Mouse (Mus musculus) G1E (cell line): ENCODE measurements around the gene Jazf1. TPM values are rescaled to one million over a fixed set of nuclear protein-coding genes. Genes with fewer than 3 reads are reported as not detected.
A peak's percentile ranks its signal among the peaks of the same experiment; 100 is the strongest.

ENCODE experiments used
- ATAC-seq: 2 replicates; pipeline ENCODE4 v1.8.0; 2016; ENCODE audit warnings: mild to moderate bottlenecking; ENCODE audit not compliant: insufficient number of reproducible peaks, poor library complexity, low FRiP score, severe bottlenecking; ENCODE audit errors: extremely low read depth
- DNase-seq: peaks from one replicate; pipeline ENCODE4 v3.0.0; 2012; ENCODE audit warnings: low spot score
- H3K27me3 ChIP-seq: 2 replicates; pipeline ENCODE4 v1.6.1; 2012; ENCODE audit warnings: mild to moderate bottlenecking, low read length, inconsistent platforms; ENCODE audit not compliant: insufficient read depth
- H3K36me3 ChIP-seq: replicated peaks from 2 replicates; pipeline ENCODE3; 2012; ENCODE audit warnings: mild to moderate bottlenecking, inconsistent platforms
- H3K4me1 ChIP-seq: 2 replicates; pipeline ENCODE4 v1.6.1; 2012; ENCODE audit warnings: low read depth, low read length, inconsistent platforms, mixed read lengths; ENCODE audit not compliant: insufficient read depth
- H3K4me3 ChIP-seq: 2 replicates; pipeline ENCODE4 v1.5.1; 2012; ENCODE audit warnings: low read depth, mild to moderate bottlenecking, inconsistent platforms, low read length, moderate library complexity, mixed read lengths
- H3K9me3 ChIP-seq: replicated peaks from 2 replicates; pipeline ENCODE4 v1.6.1; 2012; ENCODE audit warnings: inconsistent platforms
- CTCF ChIP-seq: IDR thresholded peaks from 2 replicates; pipeline ENCODE4 v1.5.1; 2012; ENCODE audit warnings: low read depth, low read length, inconsistent platforms, mixed read lengths
- GATA1 ChIP-seq: IDR thresholded peaks from 2 replicates; pipeline ENCODE4 v1.6.1; 2012; ENCODE audit warnings: borderline replicate concordance, low read length, inconsistent platforms, mixed read lengths
- GATA2 ChIP-seq: IDR thresholded peaks from 2 replicates; pipeline ENCODE4 v1.6.1; 2012; ENCODE audit warnings: low read depth, low read length, inconsistent platforms, borderline replicate concordance
- POLR2AphosphoS5 ChIP-seq: IDR thresholded peaks from 2 replicates; pipeline ENCODE4 v1.6.1; 2012; ENCODE audit warnings: low read depth, low read length, inconsistent platforms; ENCODE audit not compliant: insufficient replicate concordance
- TAL1 ChIP-seq: conservative IDR thresholded peaks from 2 replicates; pipeline ENCODE4 v1.6.1; 2012; ENCODE audit warnings: low read depth, low read length, inconsistent platforms, mixed read lengths
- polyA plus RNA-seq: library from polyadenylated mRNA; stranded (reverse); fragments of >175 nt; gene quantifications from 2 replicates; pipeline ENCODE4 v1.2.3, GENCODE M21; 2012
- total RNA-seq, 2 experiments: library from RNA; stranded (forward) in 1 of 2; stranded (reverse) in 1 of 2; fragments of 200-1000 nt in 1 of 2; fragments of >200 nt in 1 of 2; fragmentation: Nextera tagmentation in 1 of 2; gene quantifications; 2 replicates each; pipeline ENCODE4 v1.2.3; 2014 to 2017

Jazf1 gene
- total and polyA plus RNA-seq, 3 experiments = not detected

GRCm38 (mm10) chr6:52920719-52921118 is 147.7 kb downstream of the Jazf1 start:
- ATAC-seq = no peak
- DNase-seq = no peak
- Histone ChIP-seq H3K9me3 (no peaks in the 10 kb centered on the region), H3K4me3 (no peak overlapping the region), H3K4me1 (no peaks in the 10 kb centered on the region), H3K36me3 (no peaks in the 10 kb centered on the region), H3K27me3 (peaks cover 5% of the 10 kb centered on the region; the same call in 1 of the 2 replicates)
- TF ChIP-seq GATA2 (no peak), POLR2AphosphoS5 (no peak), GATA1 (no peak), CTCF (no peak), TAL1 (no peak)

- Histone ChIP-seq H3K27me3 (peaks cover 5% of the 10 kb centered on the region; the same call in 1 of the 2 replicates), H3K4me1 (no peaks in the 10 kb centered on the region), H3K36me3 (no peaks in the 10 kb centered on the region), H3K9me3 (no peaks in the 10 kb centered on the region), H3K4me3 (no peak overlapping the region)
- ATAC-seq (no peak), DNase-seq (no peak)
- no peak for TF ChIP-seq GATA2
- TF ChIP-seq GATA1 = no peak
- no peak for TF ChIP-seq CTCF
- no peak for TF ChIP-seq TAL1
- TF ChIP-seq POLR2AphosphoS5 = no peak
Measured at GRCm38 (mm10) chr6:52919442-52919841, 149.0 kb downstream of the Jazf1 start.

GRCm38 (mm10) chr6:52918980-52919379 is 149.5 kb downstream of the Jazf1 start:
- peaks cover 5% of the 10 kb centered on the region; the same call in 1 of the 2 replicates for H3K27me3 ChIP-seq
- no peaks in the 10 kb centered on the region for H3K36me3 ChIP-seq
- H3K9me3 ChIP-seq = no peaks in the 10 kb centered on the region
- no peak overlapping the region for H3K4me3 ChIP-seq
- TF ChIP-seq TAL1 (no peak), CTCF (peak; percentile 28; the same call in 1 of the 2 replicates), GATA1 (no peak), POLR2AphosphoS5 (no peak), GATA2 (no peak)
- no peak for ATAC-seq
- no peaks in the 10 kb centered on the region for H3K4me1 ChIP-seq
- peak; percentile 20 for DNase-seq

GRCm38 (mm10) chr6:52917471-52917870 is 151.0 kb downstream of the Jazf1 start:
- no peak overlapping the region for H3K4me3 ChIP-seq
- no peaks in the 10 kb centered on the region for H3K9me3 ChIP-seq
- DNase-seq (no peak), ATAC-seq (no peak)
- H3K4me1 ChIP-seq = no peaks in the 10 kb centered on the region
- H3K36me3 ChIP-seq = no peaks in the 10 kb centered on the region
- TF ChIP-seq GATA2 (no peak), TAL1 (no peak), GATA1 (no peak), POLR2AphosphoS5 (no peak), CTCF (no peak)
- peaks cover 5% of the 10 kb centered on the region; the same call in 1 of the 2 replicates for H3K27me3 ChIP-seq

- ATAC-seq (no peak), DNase-seq (no peak)
Measured at GRCm38 (mm10) chr6:52916836-52917376, 151.5 kb downstream of the Jazf1 start.

GRCm38 (mm10) chr6:52914921-52915320 is 153.5 kb downstream of the Jazf1 start:
- H3K36me3 ChIP-seq = no peaks in the 10 kb centered on the region
- DNase-seq = no peak
- no peak overlapping the region for H3K4me3 ChIP-seq
- H3K4me1 ChIP-seq = no peaks in the 10 kb centered on the region
- H3K9me3 ChIP-seq = no peaks in the 10 kb centered on the region
- ATAC-seq = no peak
- TF ChIP-seq GATA1 (no peak), GATA2 (no peak), TAL1 (no peak), CTCF (no peak), POLR2AphosphoS5 (no peak)
- H3K27me3 ChIP-seq = peaks cover 2% of the 10 kb centered on the region

More at GRCm38 (mm10) chr6:52916836-52917376, 151.5 kb downstream of the Jazf1 start:
- TF ChIP-seq GATA2 (no peak), POLR2AphosphoS5 (no peak), GATA1 (no peak), CTCF (no peak), TAL1 (no peak)
- Histone ChIP-seq H3K9me3 (no peaks in the 10 kb centered on the region), H3K27me3 (peaks cover 2% of the 10 kb centered on the region; the same call in 1 of the 2 replicates), H3K36me3 (no peaks in the 10 kb centered on the region), H3K4me3 (no peak overlapping the region), H3K4me1 (no peaks in the 10 kb centered on the region)
